Mouse (Mus musculus) ovary, postnatal 14 days (tissue): ENCODE results near the gene Spsb1.

Experiments used
- DNase-seq: peaks from one replicate; pipeline ENCODE4 v3.0.0; 2022; ENCODE audit warnings: low spot score

The Spsb1 gene

GRCm38 (mm10) chr4:149886298-149887271, 68.3 kb downstream of the Spsb1 start:
- DNase-seq, result no peak

- no peak for DNase-seq
These were observed 70.9 kb downstream of the Spsb1 start for GRCm38 (mm10) chr4:149883990-149884389.

GRCm38 (mm10) chr4:149882139-149882916, 72.5 kb downstream of the Spsb1 start:
- no peak for DNase-seq

- no peak for DNase-seq
These were observed 73.9 kb downstream of the Spsb1 start for GRCm38 (mm10) chr4:149880908-149881307.

- DNase-seq, result no peak
These were observed 74.9 kb downstream of the Spsb1 start for GRCm38 (mm10) chr4:149879980-149880379.

GRCm38 (mm10) chr4:149878021-149878449, 76.8 kb downstream of the Spsb1 start:
- no peak for DNase-seq

- DNase-seq, result no peak
These were observed 77.6 kb downstream of the Spsb1 start for GRCm38 (mm10) chr4:149877202-149877601.

GRCm38 (mm10) chr4:149876761-149877160, 78.1 kb downstream of the Spsb1 start:
- DNase-seq, result no peak

GRCm38 (mm10) chr4:149875986-149876501, 78.8 kb downstream of the Spsb1 start:
- DNase-seq, result no peak

- DNase-seq, result no peak
These were observed 79.5 kb downstream of the Spsb1 start for GRCm38 (mm10) chr4:149875296-149875695.

- DNase-seq, result no peak
These were observed 82.6 kb downstream of the Spsb1 start for GRCm38 (mm10) chr4:149872236-149872635.

GRCm38 (mm10) chr4:149871582-149871981, 83.3 kb downstream of the Spsb1 start:
- no peak for DNase-seq

GRCm38 (mm10) chr4:149871014-149871413, 83.8 kb downstream of the Spsb1 start:
- DNase-seq, result no peak

- no peak for DNase-seq
These were observed 84.4 kb downstream of the Spsb1 start for GRCm38 (mm10) chr4:149870412-149870811.

GRCm38 (mm10) chr4:149868725-149869124, 86.1 kb downstream of the Spsb1 start:
- no peak for DNase-seq

GRCm38 (mm10) chr4:149868009-149868408, 86.8 kb downstream of the Spsb1 start:
- no peak for DNase-seq

GRCm38 (mm10) chr4:149867351-149867750, 87.5 kb downstream of the Spsb1 start:
- no peak for DNase-seq

- DNase-seq, result no peak
These were observed 90.4 kb downstream of the Spsb1 start for GRCm38 (mm10) chr4:149864395-149864794.

- no peak for DNase-seq
These were observed 91.3 kb downstream of the Spsb1 start for GRCm38 (mm10) chr4:149863522-149863921.

GRCm38 (mm10) chr4:149860393-149860792, 94.5 kb downstream of the Spsb1 start:
- no peak for DNase-seq

- no peak for DNase-seq
These were observed 96.3 kb downstream of the Spsb1 start for GRCm38 (mm10) chr4:149858584-149858983.

- DNase-seq, result no peak
These were observed 96.7 kb downstream of the Spsb1 start for GRCm38 (mm10) chr4:149858097-149858496.

- no peak for DNase-seq
These were observed 97.2 kb downstream of the Spsb1 start for GRCm38 (mm10) chr4:149857688-149858087.
